Mouse (Mus musculus): Measurements from ENCODE around the gene Wnt10b.
"Not testable (repeated sequence)": the region's sequence is repeated elsewhere in the genome, so short reads cannot be mapped to it uniquely, and the experiment has no call there.

Gene Wnt10b

GRCm38 (mm10) chr15:98771813-98772425 is 6.0 kb downstream of the Wnt10b start:
- no peak for DNase-seq

- no peak for DNase-seq
Measured at GRCm38 (mm10) chr15:98768259-98768658, 9.7 kb downstream of the Wnt10b start.

- no peak for DNase-seq
Measured at GRCm38 (mm10) chr15:98765929-98766328, 12.0 kb downstream of the Wnt10b start.

GRCm38 (mm10) chr15:98762670-98763529 is 15.1 kb downstream of the Wnt10b start, which contains the start of gene Arf3:
TSS of gene Arf3 (minus strand) at chr15:98763214.
- peak; percentile 98 for DNase-seq

- DNase-seq: peak; percentile 85
Measured at GRCm38 (mm10) chr15:98762201-98762621, 15.7 kb downstream of the Wnt10b start.

- no peak for DNase-seq
Measured at GRCm38 (mm10) chr15:98754125-98754524, 23.8 kb downstream of the Wnt10b start.

GRCm38 (mm10) chr15:98753021-98753423 is 24.9 kb downstream of the Wnt10b start:
- no peak for DNase-seq

- DNase-seq: no peak
Measured at GRCm38 (mm10) chr15:98749093-98749492, 28.9 kb downstream of the Wnt10b start.

- DNase-seq: no peak
Measured at GRCm38 (mm10) chr15:98747296-98747695, 30.7 kb downstream of the Wnt10b start.

GRCm38 (mm10) chr15:98746344-98746965 is 31.5 kb downstream of the Wnt10b start:
- DNase-seq: no peak

GRCm38 (mm10) chr15:98743863-98744262 is 34.1 kb downstream of the Wnt10b start:
- DNase-seq: not testable (repeated sequence)

- no peak for DNase-seq
Measured at GRCm38 (mm10) chr15:98742766-98743428, 35.1 kb downstream of the Wnt10b start.

- no peak for DNase-seq
Measured at GRCm38 (mm10) chr15:98740219-98740618, 37.7 kb downstream of the Wnt10b start.

- no peak for DNase-seq
Measured at GRCm38 (mm10) chr15:98738796-98739195, 39.2 kb downstream of the Wnt10b start.

- DNase-seq: peak; percentile 63
Measured at GRCm38 (mm10) chr15:98737881-98738280, 40.1 kb downstream of the Wnt10b start.

GRCm38 (mm10) chr15:98736521-98736920 is 41.4 kb downstream of the Wnt10b start:
- no peak for DNase-seq

- no peak for DNase-seq
Measured at GRCm38 (mm10) chr15:98733976-98734566, 43.9 kb downstream of the Wnt10b start.

GRCm38 (mm10) chr15:98733370-98733769 is 44.6 kb downstream of the Wnt10b start:
- DNase-seq: no peak

- no peak for DNase-seq
Measured at GRCm38 (mm10) chr15:98732006-98732531, 45.9 kb downstream of the Wnt10b start.

- DNase-seq: no peak
Measured at GRCm38 (mm10) chr15:98730790-98731189, 47.2 kb downstream of the Wnt10b start.

GRCm38 (mm10) chr15:98729791-98730545 is 48.0 kb downstream of the Wnt10b start:
- DNase-seq: no peak

GRCm38 (mm10) chr15:98728366-98728765 is 49.6 kb downstream of the Wnt10b start:
- no peak for DNase-seq

Data from thymus, postnatal 4 days (tissue).